Mouse (Mus musculus): ENCODE measurements around the gene Timm10. TPM values are rescaled to one million over a fixed set of nuclear protein-coding genes. Genes with fewer than 3 reads are reported as not detected.
A peak's percentile ranks its signal among the peaks of the same experiment; 100 is the strongest.

Gene Timm10
- total and polyA plus RNA-seq, 3 experiments, result 129 to 193 TPM; not detected in 1

GRCm38 (mm10) chr2:84819861-84820260 is 6.9 kb upstream of the Timm10 start:
- Histone ChIP-seq H3K9me3 (replicated peaks; ENCODE audit: insufficient read depth, low read length) (no peaks in the 10 kb centered on the region), H3K36me3 (ENCODE audit: control insufficient read depth in 1 of 2, insufficient read depth in 2 of 2, low read length in 2 of 2) (peaks cover 0 to 2% of the 10 kb centered on the region in 2 experiments; a peak in 1 of 4 replicates), H3K27ac (ENCODE audit: control insufficient read depth, low read depth, low read length) (no peak overlapping the region), H3K79me2 (ENCODE audit: control insufficient read depth, insufficient read depth, low read length, poor library complexity) (no peaks in the 10 kb centered on the region), H3K4me3 (ENCODE audit: control insufficient read depth in 1 of 2, insufficient read depth in 1 of 2, low read depth in 2 of 2, low read length in 2 of 2) (no peak overlapping the region), H3K27me3 (ENCODE audit: control insufficient read depth in 1 of 2, insufficient read depth in 2 of 2, low read length in 2 of 2) (no peaks in the 10 kb centered on the region), H3K9ac (ENCODE audit: control insufficient read depth, low read depth, low read length, poor library complexity, severe bottlenecking) (no peak overlapping the region), H3K4me1 (ENCODE audit: control insufficient read depth in 1 of 2, insufficient read depth in 2 of 2, low read length in 2 of 2) (peaks cover 5 to 17% of the 10 kb centered on the region in 2 experiments; a peak in 2 of 4 replicates)
- TF ChIP-seq RAD21 (IDR thresholded peaks at IDR 0.05; ENCODE audit: low read depth, low read length), result no peak
- peak; percentile 54; the same call in 1 of the 2 replicates for TF ChIP-seq MEF2A (IDR thresholded peaks at IDR 0.05; ENCODE audit: extremely low read depth, insufficient replicate concordance, low read depth, low read length, poor library complexity, severe bottlenecking)
- no peak for TF ChIP-seq MYB (IDR thresholded peaks at IDR 0.05; ENCODE audit: low read depth, low read length)
- no peak for TF ChIP-seq ETS1 (IDR thresholded peaks at IDR 0.05; ENCODE audit: low read depth, low read length)
- no peak for TF ChIP-seq POLR2A (IDR thresholded peaks at IDR 0.05; ENCODE audit: control insufficient read depth in 1 of 2, insufficient read depth in 1 of 2, low read depth in 1 of 2, low read length in 2 of 2, poor library complexity in 1 of 2)
- no peak for TF ChIP-seq GABPA (IDR thresholded peaks at IDR 0.05; ENCODE audit: low read depth, low read length)
- TF ChIP-seq MXI1 (IDR thresholded peaks at IDR 0.05; ENCODE audit: low read depth, low read length), result no peak
- TF ChIP-seq GATA1 (IDR thresholded peaks at IDR 0.05; ENCODE audit: low read depth, low read length), result no peak
- no peak for TF ChIP-seq UBTF (IDR thresholded peaks at IDR 0.05; ENCODE audit: borderline replicate concordance, insufficient read depth, low read depth, low read length)
- TF ChIP-seq HCFC1 (IDR thresholded peaks at IDR 0.05; ENCODE audit: low read depth, low read length), result no peak
- 0 out of 2 replicates have a peak, but pooled peaks have one; percentile 46 for TF ChIP-seq TBP (IDR thresholded peaks at IDR 0.05; ENCODE audit: low read depth, low read length)
- peak; percentile 75 for DNase-seq (ENCODE audit: low read depth, low spot score)

GRCm38 (mm10) chr2:84822552-84822951 is 4.2 kb upstream of the Timm10 start, which contains the start of gene Smtnl1:
TSS of gene Smtnl1 (minus strand) at chr2:84822652.
- Histone ChIP-seq H3K9ac (ENCODE audit: control insufficient read depth, low read depth, low read length, poor library complexity, severe bottlenecking) (no peak within 1 kb of the TSS), H3K27ac (ENCODE audit: control insufficient read depth, low read depth, low read length) (no peak within 1 kb of the TSS), H3K9me3 (replicated peaks; ENCODE audit: insufficient read depth, low read length) (no peaks in the 10 kb centered on the region), H3K4me1 (ENCODE audit: control insufficient read depth in 1 of 2, insufficient read depth in 2 of 2, low read length in 2 of 2) (peaks cover 5 to 22% of the 10 kb centered on the region in 2 experiments; a peak in 3 of 4 replicates), H3K27me3 (ENCODE audit: control insufficient read depth in 1 of 2, insufficient read depth in 2 of 2, low read length in 2 of 2) (no peaks in the 10 kb centered on the region), H3K4me3 (ENCODE audit: control insufficient read depth in 1 of 2, insufficient read depth in 1 of 2, low read depth in 2 of 2, low read length in 2 of 2) (no peak within 1 kb of the TSS), H3K36me3 (ENCODE audit: control insufficient read depth in 1 of 2, insufficient read depth in 2 of 2, low read length in 2 of 2) (peaks cover 0 to 2% of the 10 kb centered on the region in 2 experiments; a peak in 2 of 4 replicates), H3K79me2 (ENCODE audit: control insufficient read depth, insufficient read depth, low read length, poor library complexity) (peaks cover 7% of the 10 kb centered on the region)
- TF ChIP-seq UBTF (IDR thresholded peaks at IDR 0.05; ENCODE audit: borderline replicate concordance, insufficient read depth, low read depth, low read length) (no peak), TCF12 (IDR thresholded peaks at IDR 0.05; ENCODE audit: low read depth, low read length) (no peak), SIN3A (IDR thresholded peaks at IDR 0.05; ENCODE audit: low read length) (no peak), MYC (IDR thresholded peaks at IDR 0.05; ENCODE audit: low read depth, low read length) (no peak), ELF1 (IDR thresholded peaks at IDR 0.05; ENCODE audit: low read depth, low read length) (no peak), BHLHE40 (IDR thresholded peaks at IDR 0.05; ENCODE audit: borderline replicate concordance, low read depth, low read length) (no peak), ZKSCAN1 (IDR thresholded peaks at IDR 0.05; ENCODE audit: low read depth, low read length) (no peak), MAZ (IDR thresholded peaks at IDR 0.05; ENCODE audit: low read depth, low read length) (no peak), MEF2A (IDR thresholded peaks at IDR 0.05; ENCODE audit: extremely low read depth, insufficient replicate concordance, low read depth, low read length, poor library complexity, severe bottlenecking) (no peak), CHD1 (IDR thresholded peaks at IDR 0.05; ENCODE audit: low read depth, low read length) (no peak)
- no peak for DNase-seq (ENCODE audit: low read depth, low spot score)
